Mouse (Mus musculus): ENCODE data around the gene Vamp8. TPM values are rescaled to one million over a fixed set of nuclear protein-coding genes. Genes with fewer than 3 reads are reported as not detected.

Vamp8 gene
- polyA plus RNA-seq, 1 experiment from 2014 or later, result 157 TPM

DNA sequence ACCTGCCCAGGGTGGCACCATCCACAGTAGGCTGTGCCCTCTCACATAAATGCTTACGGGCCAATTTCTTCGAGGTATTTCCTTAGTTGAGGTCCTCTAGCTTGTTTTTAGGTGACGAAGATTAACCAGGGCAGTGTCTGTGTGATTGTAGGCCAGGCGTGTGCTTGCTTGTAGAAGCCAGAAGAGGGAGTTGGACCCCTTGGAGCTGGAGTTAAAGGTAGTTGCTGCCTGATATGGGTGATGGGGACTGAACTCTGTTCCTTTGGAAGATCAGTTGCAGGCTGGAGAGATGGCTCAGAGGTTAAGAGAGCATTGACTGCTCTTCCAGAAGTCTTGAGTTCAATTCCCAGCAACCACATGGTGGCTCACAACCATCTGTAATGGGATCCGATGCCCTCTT is 24.7 kb upstream of the Vamp8 start:
- H3K27me3 ChIP-seq (ENCODE audit: control insufficient read depth, insufficient read depth, low read length), result no peaks in the 10 kb centered on the region
- peak overlapping the region; percentile 83 for H3K4me2 ChIP-seq (ENCODE audit: low read length)
- peak overlapping the region; percentile 91; the same call in 1 of the 2 replicates for H3K9ac ChIP-seq (ENCODE audit: low read length)
- H3K27ac ChIP-seq (replicated peaks in 1 of 2; ENCODE audit: control insufficient read depth in 1 of 2, insufficient read depth in 1 of 2, low read depth in 2 of 2, low read length in 2 of 2), result no peak overlapping the region
- peaks cover 32% of the 10 kb centered on the region for H3K36me3 ChIP-seq (ENCODE audit: control insufficient read depth, insufficient read depth, low read length)
- H3K9me3 ChIP-seq (ENCODE audit: control insufficient read depth, low read length), result no peaks in the 10 kb centered on the region
- H3K4me1 ChIP-seq (ENCODE audit: control insufficient read depth in 2 of 2, insufficient read depth in 2 of 2, low read length in 2 of 2), result peaks cover 3 to 15% of the 10 kb centered on the region in 2 experiments; a peak in 3 of 4 replicates
- ATAC-seq (ENCODE audit: insufficient number of reproducible peaks, insufficient read depth, low FRiP score, low read depth), result no peak
- 80% methylated on average over 5 of the region's 5 CpGs for WGBS
- peak overlapping the region; percentile 18 to 82; a peak in 2 of 4 replicates for H3K4me3 ChIP-seq (ENCODE audit: control insufficient read depth in 1 of 2, insufficient read depth in 1 of 2, low read depth in 1 of 2, low read length in 2 of 2)

GRCm38 (mm10) chr6:72414076-72414756 is 23.7 kb upstream of the Vamp8 start, which contains the start of gene Ggcx:
Ggcx (plus strand) TSS chr6:72414308.
- Histone ChIP-seq H3K36me3 (ENCODE audit: control insufficient read depth, insufficient read depth, low read length) (peaks cover 23% of the 10 kb centered on the region), H3K27ac (replicated peaks in 1 of 2; ENCODE audit: control insufficient read depth in 1 of 2, insufficient read depth in 1 of 2, low read depth in 2 of 2, low read length in 2 of 2) (peak within 1 kb of the TSS; percentile 74), H3K4me3 (ENCODE audit: control insufficient read depth in 1 of 2, insufficient read depth in 1 of 2, low read depth in 1 of 2, low read length in 2 of 2) (peak within 1 kb of the TSS; percentile 82 to 91), H3K4me1 (ENCODE audit: control insufficient read depth in 2 of 2, insufficient read depth in 2 of 2, low read length in 2 of 2) (peaks cover 3 to 15% of the 10 kb centered on the region in 2 experiments; a peak in 3 of 4 replicates), H3K27me3 (ENCODE audit: control insufficient read depth, insufficient read depth, low read length) (no peaks in the 10 kb centered on the region), H3K9me3 (ENCODE audit: control insufficient read depth, low read length) (no peaks in the 10 kb centered on the region), H3K9ac (ENCODE audit: low read length) (peak within 1 kb of the TSS; percentile 91), H3K4me2 (ENCODE audit: low read length) (peak within 1 kb of the TSS; percentile 83)
- peak; percentile 91 for ATAC-seq (ENCODE audit: insufficient number of reproducible peaks, insufficient read depth, low FRiP score, low read depth)
- 2% methylated on average over 33 of the region's 33 CpGs for WGBS

GRCm38 (mm10) chr6:72410518-72410917 is 20.0 kb upstream of the Vamp8 start:
- ATAC-seq (ENCODE audit: insufficient number of reproducible peaks, insufficient read depth, low FRiP score, low read depth), result no peak
- Histone ChIP-seq H3K27ac (replicated peaks in 1 of 2; ENCODE audit: control insufficient read depth in 1 of 2, insufficient read depth in 1 of 2, low read depth in 2 of 2, low read length in 2 of 2) (no peak overlapping the region), H3K4me2 (ENCODE audit: low read length) (no peak overlapping the region), H3K27me3 (ENCODE audit: control insufficient read depth, insufficient read depth, low read length) (no peaks in the 10 kb centered on the region), H3K4me3 (ENCODE audit: control insufficient read depth in 1 of 2, insufficient read depth in 1 of 2, low read depth in 1 of 2, low read length in 2 of 2) (no peak overlapping the region), H3K9ac (ENCODE audit: low read length) (no peak overlapping the region), H3K4me1 (ENCODE audit: control insufficient read depth in 2 of 2, insufficient read depth in 2 of 2, low read length in 2 of 2) (peaks cover 0 to 11% of the 10 kb centered on the region in 2 experiments; a peak in 2 of 4 replicates), H3K36me3 (ENCODE audit: control insufficient read depth, insufficient read depth, low read length) (no peaks in the 10 kb centered on the region), H3K9me3 (ENCODE audit: control insufficient read depth, low read length) (no peaks in the 10 kb centered on the region)
- 79% methylated on average over 7 of the region's 7 CpGs for WGBS

GRCm38 (mm10) chr6:72410003-72410402 is 19.5 kb upstream of the Vamp8 start:
- H3K4me2 ChIP-seq (ENCODE audit: low read length), result no peak overlapping the region
- H3K27me3 ChIP-seq (ENCODE audit: control insufficient read depth, insufficient read depth, low read length), result no peaks in the 10 kb centered on the region
- H3K9me3 ChIP-seq (ENCODE audit: control insufficient read depth, low read length), result no peaks in the 10 kb centered on the region
- WGBS, result 14% methylated on average over 1 of the region's 1 CpGs
- no peak for ATAC-seq (ENCODE audit: insufficient number of reproducible peaks, insufficient read depth, low FRiP score, low read depth)
- H3K27ac ChIP-seq (replicated peaks in 1 of 2; ENCODE audit: control insufficient read depth in 1 of 2, insufficient read depth in 1 of 2, low read depth in 2 of 2, low read length in 2 of 2), result no peak overlapping the region
- H3K9ac ChIP-seq (ENCODE audit: low read length), result no peak overlapping the region
- no peaks in the 10 kb centered on the region for H3K36me3 ChIP-seq (ENCODE audit: control insufficient read depth, insufficient read depth, low read length)
- H3K4me1 ChIP-seq (ENCODE audit: control insufficient read depth in 2 of 2, insufficient read depth in 2 of 2, low read length in 2 of 2), result peaks cover 0 to 6% of the 10 kb centered on the region in 2 experiments; a peak in 2 of 4 replicates
- no peak overlapping the region for H3K4me3 ChIP-seq (ENCODE audit: control insufficient read depth in 1 of 2, insufficient read depth in 1 of 2, low read depth in 1 of 2, low read length in 2 of 2)

GRCm38 (mm10) chr6:72409567-72409966 is 19.1 kb upstream of the Vamp8 start:
- no peak overlapping the region for H3K9ac ChIP-seq (ENCODE audit: low read length)
- WGBS, result 13% methylated on average over 3 of the region's 3 CpGs
- ATAC-seq (ENCODE audit: insufficient number of reproducible peaks, insufficient read depth, low FRiP score, low read depth), result no peak
- no peak overlapping the region for H3K27ac ChIP-seq (replicated peaks in 1 of 2; ENCODE audit: control insufficient read depth in 1 of 2, insufficient read depth in 1 of 2, low read depth in 2 of 2, low read length in 2 of 2)
- no peaks in the 10 kb centered on the region for H3K27me3 ChIP-seq (ENCODE audit: control insufficient read depth, insufficient read depth, low read length)
- no peaks in the 10 kb centered on the region for H3K36me3 ChIP-seq (ENCODE audit: control insufficient read depth, insufficient read depth, low read length)
- H3K9me3 ChIP-seq (ENCODE audit: control insufficient read depth, low read length), result no peaks in the 10 kb centered on the region
- H3K4me1 ChIP-seq (ENCODE audit: control insufficient read depth in 2 of 2, insufficient read depth in 2 of 2, low read length in 2 of 2), result peaks cover 0 to 3% of the 10 kb centered on the region in 2 experiments; a peak in 1 of 4 replicates
- no peak overlapping the region for H3K4me2 ChIP-seq (ENCODE audit: low read length)
- no peak overlapping the region for H3K4me3 ChIP-seq (ENCODE audit: control insufficient read depth in 1 of 2, insufficient read depth in 1 of 2, low read depth in 1 of 2, low read length in 2 of 2)

DNA sequence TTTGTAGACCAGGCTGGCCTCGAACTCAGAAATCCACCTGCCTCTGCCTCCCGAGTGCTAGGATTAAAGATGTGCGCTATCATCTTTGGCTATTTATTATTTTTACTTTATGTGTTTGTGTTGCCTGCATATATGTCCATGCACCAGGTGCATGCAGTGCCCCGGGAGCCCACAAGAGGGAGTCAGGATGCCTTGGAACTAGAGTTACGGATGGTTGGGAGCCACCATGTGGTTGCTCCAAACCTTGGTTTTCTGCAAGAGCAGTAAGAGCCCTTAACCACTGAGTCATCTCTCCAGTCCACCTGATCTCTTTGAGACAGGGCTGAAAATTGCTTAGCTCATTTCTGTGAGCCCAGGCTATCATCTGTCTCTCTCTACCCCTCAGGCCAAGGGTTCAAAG is 16.6 kb upstream of the Vamp8 start:
- Histone ChIP-seq H3K4me3 (ENCODE audit: control insufficient read depth in 1 of 2, insufficient read depth in 1 of 2, low read depth in 1 of 2, low read length in 2 of 2) (no peak overlapping the region), H3K4me2 (ENCODE audit: low read length) (no peak overlapping the region), H3K9ac (ENCODE audit: low read length) (no peak overlapping the region), H3K27ac (replicated peaks in 1 of 2; ENCODE audit: control insufficient read depth in 1 of 2, insufficient read depth in 1 of 2, low read depth in 2 of 2, low read length in 2 of 2) (no peak overlapping the region), H3K27me3 (ENCODE audit: control insufficient read depth, insufficient read depth, low read length) (no peaks in the 10 kb centered on the region), H3K36me3 (ENCODE audit: control insufficient read depth, insufficient read depth, low read length) (no peaks in the 10 kb centered on the region), H3K9me3 (ENCODE audit: control insufficient read depth, low read length) (no peaks in the 10 kb centered on the region), H3K4me1 (ENCODE audit: control insufficient read depth in 2 of 2, insufficient read depth in 2 of 2, low read length in 2 of 2) (no peaks in the 10 kb centered on the region)
- WGBS, result 5% methylated on average over 5 of the region's 5 CpGs
- 0 out of 2 replicates have a peak, but pooled peaks have one; percentile 17 for ATAC-seq (ENCODE audit: insufficient number of reproducible peaks, insufficient read depth, low FRiP score, low read depth)

DNA sequence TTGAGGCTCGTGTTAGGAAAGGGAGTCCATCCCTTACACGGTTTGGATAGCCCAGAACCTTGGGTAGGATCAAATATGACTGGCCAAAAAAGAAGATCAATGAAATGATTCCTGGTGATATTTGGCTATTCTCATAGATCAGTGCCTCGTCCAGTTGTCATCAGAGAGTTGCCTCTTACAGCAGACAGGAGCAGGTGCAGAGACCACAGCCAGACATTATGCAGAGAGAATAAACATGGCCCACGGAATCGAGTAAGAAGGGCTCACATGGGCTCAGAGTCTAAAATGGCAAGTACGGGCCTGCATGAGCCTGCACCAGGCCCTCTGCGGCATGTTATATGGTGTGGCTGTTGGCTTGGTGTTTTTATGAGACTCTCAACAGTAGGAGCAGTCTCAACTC is 14.9 kb upstream of the Vamp8 start:
- WGBS, result 75% methylated on average over 7 of the region's 7 CpGs
- no peak overlapping the region for H3K4me3 ChIP-seq (ENCODE audit: control insufficient read depth in 1 of 2, insufficient read depth in 1 of 2, low read depth in 1 of 2, low read length in 2 of 2)

More for the DNA sequence above, 14.9 kb upstream of the Vamp8 start:
- Histone ChIP-seq H3K4me2 (ENCODE audit: low read length) (no peak overlapping the region), H3K9ac (ENCODE audit: low read length) (no peak overlapping the region), H3K36me3 (ENCODE audit: control insufficient read depth, insufficient read depth, low read length) (no peaks in the 10 kb centered on the region), H3K27me3 (ENCODE audit: control insufficient read depth, insufficient read depth, low read length) (no peaks in the 10 kb centered on the region), H3K27ac (replicated peaks in 1 of 2; ENCODE audit: control insufficient read depth in 1 of 2, insufficient read depth in 1 of 2, low read depth in 2 of 2, low read length in 2 of 2) (no peak overlapping the region), H3K9me3 (ENCODE audit: control insufficient read depth, low read length) (no peaks in the 10 kb centered on the region), H3K4me1 (ENCODE audit: control insufficient read depth in 2 of 2, insufficient read depth in 2 of 2, low read length in 2 of 2) (no peaks in the 10 kb centered on the region)
- no peak for ATAC-seq (ENCODE audit: insufficient number of reproducible peaks, insufficient read depth, low FRiP score, low read depth)
